Mouse (Mus musculus) heart, postnatal 0 days (tissue): ENCODE measurements at regions not wholly inside any gene's neighbourhood (a gene's known extent, or its start where the extent isn't known, plus 50 kb on each side); places are given as distances from the start of the nearest gene placed in this dataset.

ENCODE experiments used
- CTCF ChIP-seq: IDR thresholded peaks from 2 replicates; pipeline ENCODE4 v1.5.1; 2016; ENCODE audit warnings: antibody characterized with exemption, control low read depth, low read depth
- EP300 ChIP-seq: IDR thresholded peaks from 2 replicates; pipeline ENCODE4 v1.6.1; 2016; ENCODE audit warnings: antibody characterized with exemption, low read depth

GRCm38 (mm10) chr9:113229391-113229790 lies 478.7 kb downstream of the Pdcd6ip start:
- TF ChIP-seq CTCF (no peak), EP300 (no peak)
